Mouse (Mus musculus) heart, adult 11 months (tissue): Measurements from ENCODE around the gene Mettl1.
"Not testable (repeated sequence)": the region's sequence is repeated elsewhere in the genome, so short reads cannot be mapped to it uniquely, and the experiment has no call there.

Experiments used
- DNase-seq: peaks from one replicate; pipeline ENCODE4 v3.0.0; 2022

Gene Mettl1

DNA sequence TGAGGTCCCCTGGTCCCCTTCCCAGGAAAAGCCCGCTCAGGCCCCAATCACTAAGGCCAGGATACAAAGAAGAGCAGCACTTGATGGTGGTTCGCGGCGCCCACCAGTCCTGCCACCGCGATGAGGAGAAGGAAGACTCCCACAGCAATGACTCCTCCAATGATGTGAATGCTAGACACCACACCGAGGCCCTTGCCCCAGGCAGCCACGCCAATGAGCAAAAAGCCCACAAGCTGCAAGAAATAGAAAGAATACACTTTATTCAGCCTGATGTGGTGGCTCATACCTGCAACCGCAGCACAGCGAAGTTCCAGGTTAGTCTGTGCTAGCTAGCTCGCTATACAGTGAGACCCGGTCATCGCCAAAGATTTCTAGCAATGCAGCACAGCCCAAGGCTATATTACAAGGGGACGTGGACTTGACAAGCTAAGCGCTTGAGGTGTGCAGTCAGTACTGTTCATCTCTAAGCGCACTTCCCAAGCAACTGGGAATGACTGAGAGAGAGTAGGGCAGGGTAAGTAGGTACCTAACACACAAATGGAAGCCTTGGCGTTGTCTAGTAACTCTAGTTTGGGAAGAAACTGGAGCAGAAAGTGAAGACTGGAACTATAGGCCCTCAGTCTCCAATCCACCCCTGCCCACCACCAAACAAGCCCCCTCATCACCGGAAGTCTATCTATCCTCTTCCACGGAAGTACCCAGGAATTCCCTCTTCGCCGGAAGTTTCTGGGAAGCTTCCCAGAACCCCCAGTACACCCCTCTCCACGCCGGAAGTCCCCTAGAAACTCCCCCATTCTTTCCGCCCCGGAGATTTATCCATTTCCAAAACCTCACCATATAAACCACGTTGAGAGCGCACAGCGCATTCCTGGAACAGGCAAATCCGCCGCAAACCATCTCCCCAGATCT, 28.3 kb downstream of the Mettl1 start:
- DNase-seq = peak; percentile 91

- DNase-seq = peak; percentile 100
These were observed 29.2 kb downstream of the Mettl1 start, which contains the start of gene Tspan31 for GRCm38 (mm10) chr10:127070190-127071121. Gene Tspan31 (minus strand): TSS chr10:127070264.

- DNase-seq = peak; percentile 88
These were observed 30.0 kb downstream of the Mettl1 start for GRCm38 (mm10) chr10:127071203-127071602.

- not testable (repeated sequence) for DNase-seq
These were observed 31.1 kb downstream of the Mettl1 start for GRCm38 (mm10) chr10:127072270-127072669.

- DNase-seq = not testable (repeated sequence)
These were observed 31.8 kb downstream of the Mettl1 start for GRCm38 (mm10) chr10:127072969-127073368.

DNA sequence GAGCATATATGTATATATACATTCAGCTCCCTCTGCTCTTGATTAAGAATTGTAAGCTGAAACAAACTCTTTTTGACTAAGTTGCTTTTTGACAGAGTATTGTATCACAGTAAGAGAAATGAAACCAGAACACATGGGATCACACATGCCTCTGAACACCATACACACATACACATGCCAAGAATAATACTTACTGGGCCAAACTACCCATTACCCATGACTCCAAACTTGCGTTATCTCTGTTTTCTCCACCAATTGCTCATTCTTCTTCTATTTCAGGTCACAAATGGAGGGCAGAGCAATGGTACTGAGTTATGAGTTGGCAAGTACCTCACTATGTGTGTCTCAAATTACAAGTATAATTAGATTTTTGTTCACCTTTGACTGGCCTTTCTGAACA, 32.8 kb downstream of the Mettl1 start:
- no peak for DNase-seq

DNA sequence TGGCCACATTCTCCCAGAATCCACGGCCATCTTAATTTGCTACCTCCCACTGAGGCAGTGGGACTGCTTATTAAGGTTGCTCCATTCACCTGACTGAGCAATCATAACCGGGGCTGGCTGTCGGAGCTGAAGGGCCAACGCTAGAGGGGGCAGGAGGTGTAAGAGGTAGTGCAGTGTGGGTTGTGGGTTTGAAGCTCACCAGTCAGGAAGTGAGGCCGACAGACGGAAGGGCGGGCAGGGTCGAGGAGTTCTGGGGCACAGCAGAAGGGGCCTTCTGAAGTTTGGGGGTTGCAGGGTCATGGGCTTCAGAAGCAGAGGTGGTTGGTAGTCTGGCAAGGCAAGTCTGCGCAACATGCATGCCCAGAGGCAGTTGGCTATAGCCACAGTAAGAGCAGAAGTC, 33.9 kb downstream of the Mettl1 start, which contains the start of gene Agap2:
Gene Agap2 (plus strand): TSS at position 205 of the 400 bp plus-strand sequence.
- DNase-seq = peak; percentile 93

- DNase-seq = peak; percentile 97
These were observed 34.4 kb downstream of the Mettl1 start for GRCm38 (mm10) chr10:127075651-127076050.

GRCm38 (mm10) chr10:127076082-127076481, 34.9 kb downstream of the Mettl1 start:
- peak; percentile 95 for DNase-seq

GRCm38 (mm10) chr10:127077515-127077914, 36.3 kb downstream of the Mettl1 start:
- no peak for DNase-seq

- DNase-seq = peak; percentile 95
These were observed 36.9 kb downstream of the Mettl1 start for GRCm38 (mm10) chr10:127078001-127078676.

DNA sequence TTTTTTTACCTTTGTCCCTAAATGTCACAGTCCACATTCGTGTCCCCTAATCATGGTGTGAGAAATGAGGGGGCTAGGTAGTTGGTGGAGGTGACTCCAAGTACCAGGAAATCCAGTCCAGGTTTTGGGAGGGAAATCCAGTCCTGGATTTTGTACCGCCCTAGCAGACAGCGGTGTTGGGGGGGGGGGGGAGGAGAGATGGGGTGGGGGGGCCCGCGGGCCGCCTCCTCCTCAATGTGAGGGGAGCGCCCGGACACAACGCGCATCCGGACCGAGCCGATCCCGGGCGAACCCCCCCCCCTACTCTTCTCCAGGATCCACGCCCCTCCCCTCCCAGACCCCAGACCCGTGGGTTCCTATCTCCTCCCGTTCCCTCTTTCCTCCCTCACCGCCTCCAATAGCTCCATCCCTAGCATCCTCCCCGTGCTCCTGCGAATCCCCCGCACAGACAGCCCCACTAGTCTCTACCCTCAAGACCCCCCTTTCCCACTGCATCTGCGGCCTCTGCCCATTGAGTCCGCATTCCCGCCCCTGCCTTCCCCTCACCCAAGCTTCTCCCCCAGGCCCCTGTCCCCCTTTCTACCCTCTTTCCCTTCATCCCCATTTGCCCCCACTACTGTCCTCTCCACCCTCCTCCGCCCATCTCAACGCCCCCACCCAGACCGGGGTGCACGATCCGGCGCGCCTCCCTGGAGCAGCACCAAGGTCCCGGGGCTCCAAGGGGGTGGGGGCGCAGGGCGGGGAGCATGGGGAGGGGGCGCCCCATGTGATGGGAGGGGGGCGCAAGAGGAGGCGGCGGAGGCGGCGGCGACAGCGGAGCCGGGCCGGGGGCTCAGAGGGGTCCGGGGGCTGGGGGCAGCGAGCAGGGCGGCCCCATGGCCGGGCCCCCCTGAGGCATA, 37.7 kb downstream of the Mettl1 start:
- peak; percentile 97 for DNase-seq

- DNase-seq = no peak
These were observed 38.6 kb downstream of the Mettl1 start for GRCm38 (mm10) chr10:127079665-127080391.

DNA sequence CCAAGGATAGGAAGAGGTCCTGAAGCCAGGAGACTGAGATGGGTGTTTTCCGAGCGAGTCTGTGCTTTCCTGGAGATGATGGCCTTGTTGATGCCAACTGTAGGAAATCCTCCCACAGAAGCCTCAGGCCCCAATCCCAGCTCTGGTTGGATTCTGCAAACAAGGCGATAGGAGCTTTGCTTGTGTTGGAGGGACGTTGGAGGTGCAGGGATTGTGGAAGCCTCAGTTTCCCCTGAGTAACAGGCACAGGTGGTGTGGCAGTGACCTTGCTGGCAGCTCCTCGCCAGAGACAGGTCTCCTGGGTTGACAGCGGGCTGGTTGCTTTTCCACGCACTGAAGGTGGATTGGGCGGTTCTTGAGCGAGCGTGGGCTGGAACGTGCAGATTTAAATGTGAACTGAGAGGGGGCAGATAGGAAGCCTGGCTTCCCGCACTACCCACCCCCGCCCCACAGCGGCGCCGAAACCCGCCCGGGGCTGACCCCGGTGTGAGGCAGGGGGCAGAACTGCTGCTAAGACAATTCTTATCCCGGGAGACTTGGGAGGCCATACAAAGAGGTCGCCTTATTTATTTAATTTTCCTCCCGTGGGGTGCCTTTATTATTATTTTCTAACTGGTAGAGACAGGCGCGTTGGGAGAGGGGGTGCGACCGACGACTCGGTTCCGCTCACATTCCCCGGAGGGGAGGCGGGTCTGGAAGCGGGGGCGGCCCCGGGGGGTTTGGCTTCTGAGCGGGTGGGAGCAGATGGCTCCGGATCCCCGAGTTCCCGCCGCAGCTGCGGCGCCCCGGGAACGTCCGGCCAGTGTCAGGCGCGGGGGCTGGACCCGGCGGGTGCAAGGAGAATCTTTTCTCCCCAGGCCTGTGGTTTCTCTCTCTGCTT, 39.9 kb downstream of the Mettl1 start:
- DNase-seq = peak; percentile 98

DNA sequence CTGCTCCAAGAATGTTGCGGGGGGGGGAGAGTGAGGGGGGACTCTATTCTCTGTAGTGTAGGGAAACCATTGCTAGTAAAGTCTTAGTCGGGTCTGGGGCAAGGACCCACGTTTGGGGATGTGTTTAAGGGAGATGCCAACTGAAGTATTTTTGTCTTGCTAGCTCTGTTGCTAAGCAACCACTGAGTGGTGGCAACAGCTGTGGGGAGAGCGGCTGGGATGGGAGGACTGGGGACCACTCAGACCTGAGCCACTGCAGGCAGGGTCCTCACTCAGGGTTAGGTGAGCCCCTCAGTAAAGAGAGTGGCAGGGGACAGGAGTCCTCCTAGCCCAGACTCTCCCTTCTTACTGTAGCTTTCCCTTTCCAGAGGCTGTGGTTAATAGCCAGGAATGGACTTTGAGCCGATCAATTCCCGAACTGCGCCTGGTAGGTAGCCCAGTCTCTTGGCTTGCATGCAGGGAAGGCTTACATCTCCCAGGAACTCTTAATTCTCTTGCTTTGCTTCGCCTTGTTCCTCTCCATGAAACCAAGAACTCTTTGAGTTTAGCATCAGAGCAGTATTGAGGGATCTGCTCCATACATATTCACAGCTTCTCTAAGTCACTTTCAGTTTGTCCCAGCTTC, 40.9 kb downstream of the Mettl1 start:
- no peak for DNase-seq

- DNase-seq = peak; percentile 88
These were observed 42.2 kb downstream of the Mettl1 start for GRCm38 (mm10) chr10:127083292-127083914.

- DNase-seq = no peak
These were observed 42.7 kb downstream of the Mettl1 start for GRCm38 (mm10) chr10:127083915-127084306.

DNA sequence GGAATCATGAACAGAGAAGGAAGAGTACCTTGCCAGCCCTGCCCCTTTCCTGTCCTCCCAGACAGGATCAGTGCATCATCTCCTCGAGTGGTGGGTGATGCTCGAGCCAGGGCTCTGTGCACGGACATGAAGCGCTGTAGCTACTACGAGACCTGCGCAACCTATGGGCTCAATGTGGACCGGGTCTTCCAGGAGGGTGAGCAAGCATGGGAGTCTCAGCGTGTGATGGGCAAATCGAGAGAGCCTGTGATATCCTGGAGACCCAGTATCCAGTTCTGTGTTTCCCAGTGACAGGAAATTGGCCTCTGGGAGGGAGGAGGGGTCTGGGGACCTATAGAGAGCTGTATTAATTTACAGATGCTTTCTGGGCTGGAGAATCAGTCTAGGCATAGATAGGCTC, 43.8 kb downstream of the Mettl1 start:
- DNase-seq = peak; percentile 86

DNA sequence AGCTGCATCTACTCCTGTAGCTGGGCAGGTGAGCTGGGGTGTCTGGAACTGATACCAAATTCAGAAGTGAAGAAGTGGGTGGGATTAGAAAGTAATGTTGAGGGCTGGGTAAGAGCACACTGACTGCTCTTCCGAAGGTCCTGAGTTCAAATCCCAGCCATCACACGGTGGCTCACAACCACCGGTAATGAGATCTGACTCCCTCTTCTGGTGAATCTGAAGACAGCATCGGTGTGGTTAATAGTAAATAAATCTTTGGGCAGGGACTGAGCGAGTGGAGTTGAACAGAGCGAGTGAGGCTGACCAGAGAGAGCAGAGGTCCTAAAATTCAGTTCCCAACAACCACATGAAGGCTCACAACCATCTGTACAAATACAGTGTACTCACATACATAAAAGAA, 44.4 kb downstream of the Mettl1 start:
- DNase-seq = no peak
